Mouse (Mus musculus) midbrain, embryonic 16.5 days (tissue): ENCODE data around the gene Pfdn4. TPM values are rescaled to one million over a fixed set of nuclear protein-coding genes. Genes with fewer than 3 reads are reported as not detected.
"Not testable (repeated sequence)": the region's sequence is repeated elsewhere in the genome, so short reads cannot be mapped to it uniquely, and the experiment has no call there.

Experiments used
- ATAC-seq: fragments of 200-750 bp; cut with Nextera tagmentation; 2 replicates; pipeline ENCODE4 v1.8.0; 2017; ENCODE audit warnings: moderate TSS enrichment
- H3K27ac ChIP-seq: fragments of 300-500 bp; sonication (generic); 2 replicates; pipeline ENCODE4 v1.5.1; 2014; ENCODE audit warnings: mild to moderate bottlenecking, low read length, mixed read lengths
- H3K27me3 ChIP-seq: fragments of 300-500 bp; sonication (generic); 2 replicates; pipeline ENCODE4 v1.6.1; 2014; ENCODE audit warnings: low read depth, low read length, mixed read lengths; ENCODE audit not compliant: control insufficient read depth, insufficient read depth
- H3K36me3 ChIP-seq: fragments of 300-500 bp; sonication (generic); 2 replicates; pipeline ENCODE4 v1.6.1; 2014; ENCODE audit warnings: mild to moderate bottlenecking, low read length, moderate library complexity, mixed read lengths; ENCODE audit not compliant: control insufficient read depth, insufficient read depth
- H3K4me1 ChIP-seq: fragments of 300-500 bp; sonication (generic); 2 replicates; pipeline ENCODE4 v1.6.1; 2014; ENCODE audit warnings: mild to moderate bottlenecking, low read length, mixed read lengths; ENCODE audit not compliant: control insufficient read depth, insufficient read depth
- H3K4me2 ChIP-seq: fragments of 300-500 bp; sonication (generic); 2 replicates; pipeline ENCODE4 v1.6.1; 2014; ENCODE audit warnings: mild to moderate bottlenecking, low read length, mixed read lengths
- H3K4me3 ChIP-seq: fragments of 300-500 bp; sonication (generic); 2 replicates; pipeline ENCODE4 v1.5.1; 2014; ENCODE audit warnings: low read depth, mild to moderate bottlenecking, low read length, moderate library complexity, mixed read lengths
- H3K9ac ChIP-seq: fragments of 300-500 bp; sonication (generic); 2 replicates; pipeline ENCODE4 v1.6.1; 2014; ENCODE audit warnings: low read depth, low read length, mixed read lengths
- H3K9me3 ChIP-seq: fragments of 300-500 bp; sonication (generic); replicated peaks from 2 replicates; pipeline ENCODE4 v1.6.1; 2014; ENCODE audit warnings: mild to moderate bottlenecking, low read length, mixed read lengths; ENCODE audit not compliant: control insufficient read depth, poor library complexity, severe bottlenecking
- WGBS: fragments of 180-500 bp; shearing (Covaris S2); extraction: QIAGEN DNeasy Blood & Tissue Kit; methylation state at CpG from one replicate; pipeline ENCODE4 v1.1.7; 2014; 5-methylcytosine and 5-hydroxymethylcytosine counted together
- polyA plus RNA-seq: library from polyadenylated mRNA; unstranded; fragments of >200 nt; fragmentation: Nextera tagmentation; extraction: Ambion mirVana; gene quantifications from 2 replicates; pipeline ENCODE4 v1.2.1, GENCODE M21; 2015

Gene Pfdn4
- 128 and 133 TPM in 2 replicates for polyA plus RNA-seq

- no peaks in the 10 kb centered on the region for H3K9me3 ChIP-seq
These were observed at the start of gene Pfdn4 for GRCm38 (mm10) chr2:170496154-170496930. Gene Pfdn4 (plus strand): TSS chr2:170496428.

GRCm38 (mm10) chr2:170446843-170447383 lies 49.3 kb upstream of the Pfdn4 start:
- no peak overlapping the region for H3K4me3 ChIP-seq
- H3K9me3 ChIP-seq: peaks cover 3% of the 10 kb centered on the region; the same call in 1 of the 2 replicates
- no peak overlapping the region for H3K9ac ChIP-seq
- H3K27ac ChIP-seq: no peak overlapping the region
- no peaks in the 10 kb centered on the region for H3K36me3 ChIP-seq
- no peak for ATAC-seq
- no peak overlapping the region for H3K4me2 ChIP-seq
- WGBS: 63% methylated on average over 5 of the region's 5 CpGs
- H3K27me3 ChIP-seq: no peaks in the 10 kb centered on the region
- no peaks in the 10 kb centered on the region for H3K4me1 ChIP-seq

More at GRCm38 (mm10) chr2:170496154-170496930, at the start of gene Pfdn4:
- Histone ChIP-seq H3K36me3 (no peaks in the 10 kb centered on the region), H3K4me1 (peaks cover 18% of the 10 kb centered on the region), H3K27ac (no peak within 1 kb of the TSS), H3K9ac (peak within 1 kb of the TSS; percentile 46; the same call in 1 of the 2 replicates), H3K4me2 (peak within 1 kb of the TSS; percentile 57), H3K27me3 (peaks cover 31% of the 10 kb centered on the region), H3K4me3 (peak within 1 kb of the TSS; percentile 28)
- no peak for ATAC-seq
- under 1% methylated on average over 46 of the region's 46 CpGs for WGBS

- WGBS: 70% methylated on average over 10 of the region's 10 CpGs
- H3K36me3 ChIP-seq: no peaks in the 10 kb centered on the region
- no peak for ATAC-seq
- no peaks in the 10 kb centered on the region for H3K4me1 ChIP-seq
- no peak overlapping the region for H3K4me2 ChIP-seq
- no peak overlapping the region for H3K4me3 ChIP-seq
- no peaks in the 10 kb centered on the region for H3K27me3 ChIP-seq
- peaks cover 3% of the 10 kb centered on the region; the same call in 1 of the 2 replicates for H3K9me3 ChIP-seq
- no peak overlapping the region for H3K9ac ChIP-seq
- H3K27ac ChIP-seq: no peak overlapping the region
These were observed 48.6 kb upstream of the Pfdn4 start for GRCm38 (mm10) chr2:170447651-170448050.

- H3K36me3 ChIP-seq: no peaks in the 10 kb centered on the region
- H3K4me2 ChIP-seq: peak overlapping the region; percentile 17; the same call in 1 of the 2 replicates
- H3K9me3 ChIP-seq: peaks cover 3% of the 10 kb centered on the region; the same call in 1 of the 2 replicates
- no peaks in the 10 kb centered on the region for H3K27me3 ChIP-seq
- no peaks in the 10 kb centered on the region for H3K4me1 ChIP-seq
- 11% methylated on average over 9 of the region's 9 CpGs for WGBS
- no peak for ATAC-seq
- no peak overlapping the region for H3K4me3 ChIP-seq
- no peak overlapping the region for H3K9ac ChIP-seq
- no peak overlapping the region for H3K27ac ChIP-seq
These were observed 45.3 kb upstream of the Pfdn4 start for GRCm38 (mm10) chr2:170450933-170451332.

- ATAC-seq, H3K36me3 ChIP-seq: not testable (repeated sequence)
These were observed 42.4 kb upstream of the Pfdn4 start for GRCm38 (mm10) chr2:170453809-170454208.

GRCm38 (mm10) chr2:170459183-170459582 lies 37.0 kb upstream of the Pfdn4 start:
- Histone ChIP-seq H3K9me3 (no peaks in the 10 kb centered on the region), H3K4me3 (no peak overlapping the region), H3K27ac (no peak overlapping the region), H3K4me2 (no peak overlapping the region), H3K9ac (no peak overlapping the region), H3K27me3 (no peaks in the 10 kb centered on the region), H3K36me3 (no peaks in the 10 kb centered on the region), H3K4me1 (no peaks in the 10 kb centered on the region)
- no peak for ATAC-seq
- 74% methylated on average over 10 of the region's 10 CpGs for WGBS

More at GRCm38 (mm10) chr2:170453809-170454208, 42.4 kb upstream of the Pfdn4 start:
- WGBS: 67% methylated on average over 3 of the region's 4 CpGs
- H3K27ac ChIP-seq, H3K27me3 ChIP-seq, H3K4me1 ChIP-seq, H3K4me2 ChIP-seq, H3K9me3 ChIP-seq, H3K9ac ChIP-seq, H3K4me3 ChIP-seq: not testable (repeated sequence)

GRCm38 (mm10) chr2:170459805-170460204 lies 36.4 kb upstream of the Pfdn4 start:
- no peaks in the 10 kb centered on the region for H3K36me3 ChIP-seq
- ATAC-seq: no peak
- no peak overlapping the region for H3K27ac ChIP-seq
- no peak overlapping the region for H3K9ac ChIP-seq
- H3K9me3 ChIP-seq: no peaks in the 10 kb centered on the region
- no peaks in the 10 kb centered on the region for H3K27me3 ChIP-seq
- no peaks in the 10 kb centered on the region for H3K4me1 ChIP-seq
- 31% methylated on average over 9 of the region's 9 CpGs for WGBS
- no peak overlapping the region for H3K4me2 ChIP-seq
- no peak overlapping the region for H3K4me3 ChIP-seq

- Histone ChIP-seq H3K9ac (no peak overlapping the region), H3K4me1 (no peaks in the 10 kb centered on the region), H3K4me3 (no peak overlapping the region), H3K27ac (no peak overlapping the region), H3K4me2 (no peak overlapping the region), H3K36me3 (no peaks in the 10 kb centered on the region), H3K27me3 (no peaks in the 10 kb centered on the region), H3K9me3 (no peaks in the 10 kb centered on the region)
- 68% methylated on average over 7 of the region's 7 CpGs for WGBS
- ATAC-seq: no peak
These were observed 34.6 kb upstream of the Pfdn4 start for GRCm38 (mm10) chr2:170461652-170462051.

GRCm38 (mm10) chr2:170464817-170465216 lies 31.4 kb upstream of the Pfdn4 start:
- no peaks in the 10 kb centered on the region for H3K27me3 ChIP-seq
- H3K36me3 ChIP-seq: no peaks in the 10 kb centered on the region
- H3K4me2 ChIP-seq: no peak overlapping the region
- H3K4me1 ChIP-seq: peaks cover 4% of the 10 kb centered on the region; the same call in 1 of the 2 replicates
- 38% methylated on average over 4 of the region's 4 CpGs for WGBS
- H3K9me3 ChIP-seq: no peaks in the 10 kb centered on the region
- H3K4me3 ChIP-seq: no peak overlapping the region
- no peak overlapping the region for H3K9ac ChIP-seq
- no peak for ATAC-seq
- H3K27ac ChIP-seq: no peak overlapping the region
